Mouse (Mus musculus) kidney, postnatal 4 days (tissue): ENCODE measurements around the gene Sorbs1.

ENCODE experiments used
- DNase-seq, 2 experiments: peaks; one replicate each; pipeline ENCODE4 v3.0.0; 2021; ENCODE audit warnings: mixed read lengths in 2 of 2

Gene Sorbs1

GRCm38 (mm10) chr19:40297078-40297797 is 216.3 kb downstream of the Sorbs1 start:
- DNase-seq = no peak

DNA sequence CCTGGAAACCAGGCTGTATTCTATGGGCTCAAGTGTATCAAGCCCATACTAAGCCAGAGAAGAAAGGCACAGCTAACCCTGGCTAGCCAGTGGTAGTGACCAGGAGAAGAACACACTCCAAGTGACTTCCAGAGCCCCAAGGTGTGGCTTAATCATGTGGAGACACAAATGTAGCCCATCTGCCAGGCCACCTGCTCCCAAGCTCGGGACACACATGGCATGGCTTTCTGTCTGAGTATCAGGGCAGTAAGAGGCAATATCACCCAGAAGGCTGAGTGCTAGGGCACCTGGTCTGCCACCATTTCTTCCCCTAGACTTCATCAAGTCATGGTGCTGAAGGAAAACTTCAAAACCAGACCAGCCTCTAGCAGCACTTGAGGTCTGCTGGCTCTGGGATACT is 219.3 kb downstream of the Sorbs1 start:
- no peak for DNase-seq

GRCm38 (mm10) chr19:40293791-40294190 is 219.8 kb downstream of the Sorbs1 start:
- DNase-seq = no peak

DNA sequence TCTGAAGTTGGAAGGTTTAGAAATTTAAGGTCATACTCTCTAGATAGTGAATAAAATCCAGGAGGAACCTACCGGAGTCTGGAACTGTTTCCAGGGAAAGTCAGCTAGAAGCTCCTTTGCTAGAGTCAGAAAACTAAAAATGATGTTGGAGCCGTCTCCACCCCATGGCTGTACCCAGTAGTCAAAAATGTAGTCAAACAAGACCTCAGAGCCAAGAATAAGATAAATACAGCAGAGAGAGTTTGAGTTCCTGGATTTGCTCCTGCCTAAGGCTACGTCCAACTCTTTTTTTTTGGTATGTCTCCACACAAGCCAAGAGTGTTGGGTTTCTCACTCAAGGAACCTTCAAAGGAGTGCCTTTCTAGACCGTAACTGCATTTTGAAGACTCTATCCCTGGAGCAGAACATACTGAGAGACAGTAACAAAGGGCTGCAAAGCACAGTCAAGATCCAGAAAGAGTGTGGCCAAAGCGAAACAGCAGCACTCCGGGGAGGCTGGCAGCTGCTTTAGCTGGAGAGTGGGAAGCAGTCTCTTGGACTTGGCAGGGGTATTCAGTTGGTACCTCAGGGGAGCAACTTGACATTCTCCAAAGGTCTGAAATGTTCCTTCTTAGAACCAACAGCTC is 223.4 kb downstream of the Sorbs1 start:
- no peak for DNase-seq

DNA sequence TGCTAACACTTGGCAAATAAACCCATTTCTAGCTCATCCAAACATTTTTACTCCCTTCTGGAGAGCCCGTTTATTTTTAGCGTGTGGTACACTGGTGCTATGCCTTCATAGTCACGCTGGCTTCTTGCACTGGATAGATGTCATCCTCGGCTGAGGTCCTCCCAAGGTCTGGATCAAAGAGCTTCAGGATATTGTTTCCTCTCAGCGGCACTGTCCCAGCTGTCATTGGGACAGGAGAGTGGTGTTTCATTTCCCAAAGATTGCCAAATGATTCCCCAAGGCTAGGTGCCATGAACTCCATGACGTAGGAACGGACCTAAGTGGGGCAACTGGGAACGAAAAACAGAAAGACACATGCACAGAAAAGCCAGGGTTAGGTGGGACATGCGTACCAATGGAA is 225.2 kb downstream of the Sorbs1 start:
- DNase-seq = no peak

DNA sequence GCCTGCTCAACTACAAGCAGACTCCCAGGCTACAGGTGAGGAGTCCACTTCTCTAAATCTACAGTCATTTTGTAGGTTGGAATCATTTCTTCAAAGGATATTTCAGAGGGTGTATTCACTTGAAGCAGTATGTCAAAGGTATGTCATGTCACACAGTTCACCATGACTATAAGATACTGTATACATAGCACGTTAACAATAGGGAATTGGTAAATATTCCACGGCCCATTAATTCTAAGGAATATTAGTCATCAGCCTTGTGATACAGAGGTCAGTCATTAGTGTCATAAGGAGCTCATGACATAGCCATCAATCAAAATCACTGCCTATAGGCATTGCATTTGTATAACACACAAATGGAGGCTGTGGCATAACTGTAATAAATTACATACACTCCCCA is 228.9 kb downstream of the Sorbs1 start:
- no peak for DNase-seq

DNA sequence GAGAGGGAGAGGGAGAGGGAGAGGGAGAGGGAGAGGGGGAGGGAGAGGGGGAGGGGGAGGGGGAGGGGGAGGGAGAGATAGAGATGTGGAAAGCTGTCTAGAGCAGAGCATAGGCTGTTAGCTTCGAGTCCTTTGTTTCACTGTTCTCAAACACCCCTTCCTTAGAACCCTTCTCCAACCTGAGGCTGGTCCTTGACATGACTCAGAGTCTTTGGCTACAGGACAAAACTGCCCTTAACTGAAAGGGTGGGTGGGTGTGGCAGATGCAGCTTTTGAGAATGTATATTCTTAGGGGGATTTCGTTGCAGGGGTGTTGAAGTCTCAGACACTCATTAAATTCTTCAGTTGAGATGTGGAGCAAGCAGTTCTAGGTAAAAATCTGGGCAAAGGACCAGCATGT is 230.2 kb downstream of the Sorbs1 start:
- no peak for DNase-seq

- no peak for DNase-seq
Observed at GRCm38 (mm10) chr19:40278372-40279023, 235.1 kb downstream of the Sorbs1 start.

DNA sequence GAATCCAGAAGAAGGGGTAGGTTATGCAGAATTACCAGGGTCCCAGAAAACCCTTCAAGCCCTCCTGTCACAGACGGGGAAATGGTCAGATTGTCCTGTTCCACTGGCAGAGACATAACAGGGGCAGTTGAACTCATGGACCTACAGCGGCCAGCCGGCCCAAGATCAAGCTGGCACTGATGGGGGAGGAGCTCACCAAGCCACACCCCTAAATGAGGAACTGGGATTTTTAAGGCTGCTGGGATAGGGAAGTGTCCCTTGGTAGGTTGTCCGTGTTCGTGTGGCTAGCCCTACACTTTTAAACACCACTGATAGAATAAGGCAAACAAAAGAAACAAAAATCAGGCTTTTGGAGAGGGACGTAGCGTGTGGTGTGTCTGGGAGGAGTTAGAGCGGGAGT is 236.1 kb downstream of the Sorbs1 start:
- DNase-seq = no peak

DNA sequence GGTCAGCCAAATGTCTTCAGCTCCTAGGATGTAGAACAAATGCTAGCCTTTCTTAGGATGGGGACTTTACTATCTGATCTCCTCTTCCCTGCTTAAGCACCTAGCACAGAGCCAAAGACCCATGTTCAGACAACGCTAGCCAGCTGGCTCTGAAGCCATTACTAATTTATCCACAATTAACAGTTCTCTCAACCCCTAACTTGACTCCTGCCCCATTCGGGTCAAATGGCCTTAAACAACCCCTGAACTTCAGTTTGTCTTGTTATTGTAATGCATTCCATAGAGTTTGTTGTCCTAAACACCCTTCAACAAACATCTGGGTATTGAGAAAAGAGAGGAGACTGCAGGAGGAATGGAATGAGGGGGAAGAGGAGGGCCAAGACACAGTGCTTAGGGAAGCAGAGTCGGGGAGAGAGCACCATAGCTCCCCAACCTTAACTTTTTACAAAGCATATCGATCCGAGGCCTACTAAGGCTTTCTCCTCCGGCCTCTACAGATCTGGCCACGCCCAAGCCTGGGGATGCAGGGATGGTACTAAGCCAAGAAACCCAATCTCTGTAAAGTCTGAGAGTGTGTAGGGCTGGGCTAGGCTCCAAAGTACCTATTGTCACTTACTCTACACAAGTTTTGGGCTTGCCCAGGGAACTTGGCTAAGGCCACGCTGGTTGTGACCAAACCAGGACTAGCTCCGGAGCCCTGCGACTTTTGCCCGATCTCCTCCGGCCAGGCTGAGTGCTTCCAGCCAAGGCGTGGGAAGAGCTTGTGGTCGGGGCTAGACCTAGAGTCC is 238.0 kb downstream of the Sorbs1 start:
- DNase-seq = no peak

DNA sequence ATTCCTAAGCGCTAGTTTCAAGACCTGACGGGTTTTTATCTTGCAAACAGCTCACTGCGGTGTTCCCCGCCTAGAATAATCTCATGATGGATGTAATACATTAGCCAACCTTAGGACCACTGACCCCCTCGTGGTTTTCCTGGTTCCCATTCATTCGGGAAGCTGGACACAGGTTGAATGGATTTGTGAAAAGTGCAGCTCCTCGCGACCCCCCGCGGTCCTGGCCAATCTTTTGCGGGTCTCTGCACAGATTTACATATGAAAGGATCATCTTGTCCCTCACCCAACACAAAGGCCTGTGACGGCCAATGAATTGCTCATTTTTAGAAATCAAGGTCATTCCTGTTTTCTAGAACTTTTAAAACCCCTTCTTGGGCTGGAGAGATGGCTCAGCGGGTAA is 240.9 kb downstream of the Sorbs1 start:
- DNase-seq = no peak

DNA sequence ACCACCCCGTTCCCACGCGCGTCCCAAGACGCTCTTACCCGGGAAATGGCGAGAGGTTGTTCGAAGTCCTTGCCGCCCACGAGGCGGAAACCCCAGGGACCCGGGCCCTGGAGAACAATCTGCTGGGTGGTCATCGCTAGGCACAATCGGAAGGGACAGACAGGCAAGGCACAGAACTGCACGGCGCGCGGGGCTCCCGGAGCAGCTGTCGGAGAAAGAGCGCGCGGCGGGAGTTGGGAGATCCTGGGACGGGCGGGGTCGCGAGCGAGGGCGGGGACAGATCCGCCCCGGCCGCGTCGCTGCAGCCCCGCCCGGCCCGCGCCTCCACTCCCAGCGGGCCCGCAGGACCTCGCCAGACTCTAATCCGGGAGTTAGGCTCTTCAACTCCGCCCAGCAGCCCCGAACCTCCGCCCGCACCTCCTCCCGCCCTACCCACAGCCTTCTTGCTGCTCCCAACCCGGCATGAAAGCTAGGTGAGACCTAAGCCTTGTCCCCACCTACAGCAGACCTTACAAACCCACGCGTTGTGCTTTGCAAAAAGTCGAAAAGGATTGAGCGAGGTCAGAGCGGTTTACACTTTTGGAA is 242.2 kb downstream of the Sorbs1 start, which contains the start of gene Pdlim1:
Gene Pdlim1 (minus strand): TSS at position 535 of the 585 bp plus-strand sequence.
- DNase-seq = peak; percentile 79 to 85

- DNase-seq = peak; percentile 44 to 56
Observed at GRCm38 (mm10) chr19:40270351-40271307, 242.9 kb downstream of the Sorbs1 start.

- no peak for DNase-seq
Observed at GRCm38 (mm10) chr19:40269526-40269925, 244.1 kb downstream of the Sorbs1 start.

DNA sequence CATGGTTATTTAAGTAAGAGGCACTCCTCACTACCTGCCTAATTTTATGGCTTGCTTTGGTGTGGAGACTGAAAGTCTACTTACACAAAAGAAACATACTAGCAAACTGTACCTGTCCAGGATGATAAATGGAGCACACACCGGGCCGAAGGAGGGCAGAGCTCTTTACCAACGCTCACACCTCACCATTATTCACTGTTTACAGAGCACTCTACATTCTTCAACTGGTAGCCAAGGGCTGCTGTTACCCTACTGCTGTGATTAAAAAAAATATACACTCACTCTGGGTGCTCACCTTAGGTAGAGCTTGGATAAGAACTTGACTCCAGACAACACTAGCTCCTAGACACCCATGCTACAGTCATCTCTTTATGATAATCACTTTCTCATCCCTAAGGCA is 245.1 kb downstream of the Sorbs1 start:
- DNase-seq = no peak

DNA sequence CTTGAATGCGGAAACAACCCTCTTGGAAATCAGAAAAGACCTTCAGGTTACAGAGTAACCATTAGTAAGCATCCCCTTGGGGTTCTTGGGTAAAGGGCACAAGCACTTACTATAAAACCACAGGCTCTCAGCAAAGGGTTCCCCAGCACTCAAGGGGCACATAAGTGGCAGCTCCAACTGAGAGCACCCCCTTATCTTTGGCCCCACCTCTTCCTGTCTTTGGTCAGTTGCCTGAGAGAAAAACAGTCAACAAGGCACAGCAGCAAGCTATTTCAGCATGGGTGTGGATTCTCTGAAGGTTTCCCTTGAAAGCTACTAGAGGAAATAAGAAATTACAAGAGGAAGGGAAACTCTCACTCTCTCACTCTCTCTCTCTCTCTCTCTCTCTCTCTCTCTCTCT is 246.2 kb downstream of the Sorbs1 start:
- no peak for DNase-seq

DNA sequence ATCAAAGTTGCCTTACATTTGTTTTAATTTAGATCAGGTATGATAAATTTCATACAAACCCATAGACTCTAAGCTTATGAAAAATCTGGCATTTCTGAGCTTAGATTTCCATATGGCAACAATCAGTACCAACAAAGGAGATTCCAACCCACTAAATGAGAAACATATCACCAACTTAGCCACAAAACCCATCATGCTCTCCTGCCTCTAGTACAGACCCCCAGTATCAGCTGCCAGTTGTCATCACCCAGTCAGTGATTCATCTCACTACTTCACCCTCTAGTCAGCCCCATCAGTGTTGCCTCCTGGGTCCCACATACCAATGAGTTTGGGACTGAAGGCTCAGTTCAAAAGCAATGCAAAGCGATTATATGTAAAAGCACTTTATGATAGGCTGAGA is 254.1 kb downstream of the Sorbs1 start:
- no peak for DNase-seq

GRCm38 (mm10) chr19:40257396-40257795 is 256.2 kb downstream of the Sorbs1 start:
- no peak for DNase-seq

GRCm38 (mm10) chr19:40256376-40257050 is 257.1 kb downstream of the Sorbs1 start:
- DNase-seq = no peak

GRCm38 (mm10) chr19:40255561-40255960 is 258.0 kb downstream of the Sorbs1 start:
- no peak for DNase-seq

DNA sequence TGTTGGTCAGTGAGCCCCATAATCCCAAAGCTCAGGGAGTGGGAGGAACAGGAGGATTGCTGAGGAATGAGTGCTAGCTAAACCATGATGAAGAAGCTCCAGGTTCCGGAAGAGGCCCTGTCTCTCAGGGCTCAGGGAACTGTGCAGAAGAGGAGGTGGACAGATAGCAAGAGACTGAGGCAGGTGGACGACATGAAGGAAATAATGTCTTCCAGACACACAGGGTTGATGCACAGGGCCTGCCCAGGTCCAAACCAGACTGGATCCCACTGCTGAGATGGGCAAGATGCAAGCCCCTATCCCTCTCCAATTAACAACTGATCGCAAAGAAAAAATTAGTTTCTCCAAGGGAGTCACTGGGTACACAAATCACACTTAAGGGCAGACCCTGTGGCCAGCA is 258.8 kb downstream of the Sorbs1 start:
- DNase-seq = no peak
